Mouse (Mus musculus): Measurements from ENCODE around the gene Rab40b.

GRCm38 (mm10) chr11:121421553-121422173 is 33.6 kb upstream of the Rab40b start:
- no peak for TF ChIP-seq CTCF (IDR thresholded peaks at IDR 0.05; ENCODE audit: control insufficient read depth, insufficient read depth, insufficient replicate concordance, low read depth, low read length)
- TF ChIP-seq POLR2A (IDR thresholded peaks at IDR 0.05; ENCODE audit: control insufficient read depth, low read depth, low read length) = no peak
